Mouse (Mus musculus) adrenal gland, adult 8-10 months (tissue): ENCODE measurements around the gene Gabbr1. TPM values are rescaled to one million over a fixed set of nuclear protein-coding genes. Genes with fewer than 3 reads are reported as not detected.
"Not testable (repeated sequence)": the region's sequence is repeated elsewhere in the genome, so short reads cannot be mapped to it uniquely, and the experiment has no call there.

Experiments
- DNase-seq: peaks from one replicate; pipeline ENCODE4 v3.0.0; 2022
- total RNA-seq, 4 experiments: library from RNA; stranded (reverse); gene quantifications; 2 replicates each; pipeline ENCODE4 v1.2.4; 2022

Gene Gabbr1
- total RNA-seq, result 10 to 100 TPM; 25.3 to 63.8 (median 50.8) TPM

DNA sequence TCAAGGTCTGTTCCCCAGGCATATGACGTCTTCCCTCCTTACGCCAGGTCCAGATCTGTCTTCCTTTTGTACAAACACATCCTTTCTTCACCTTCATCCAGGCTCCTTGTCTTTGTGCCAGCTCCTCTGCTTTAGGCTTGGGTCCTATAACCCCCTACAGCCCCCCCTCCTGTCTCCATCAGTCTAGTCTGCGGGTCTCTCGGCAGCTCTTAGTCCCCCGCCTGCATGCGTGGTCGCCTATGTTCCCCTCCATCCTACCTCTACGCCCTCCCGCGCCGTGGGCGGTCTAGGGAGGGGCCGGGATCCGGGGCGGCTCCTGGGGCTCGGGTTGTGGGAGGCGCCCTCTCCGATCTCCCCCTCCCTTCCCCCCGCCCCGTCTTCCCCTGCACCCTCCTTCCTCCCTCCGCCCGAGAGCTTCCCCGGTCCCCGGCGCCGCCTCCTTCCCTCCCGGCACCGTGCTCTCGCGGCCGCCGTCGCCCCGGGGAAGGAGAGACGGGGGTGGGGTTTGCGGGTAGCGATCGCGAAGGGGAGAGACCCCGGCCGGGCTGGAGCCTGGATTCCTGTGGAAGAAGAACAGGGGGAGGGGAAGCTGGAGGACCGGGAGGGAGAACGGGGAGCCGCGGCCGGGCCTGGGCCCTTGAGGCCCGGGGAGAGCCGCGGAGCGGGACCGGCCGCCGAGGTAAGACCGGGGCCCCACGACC is at the start of gene Gabbr1:
Gene Gabbr1 (plus strand): TSS at position 356 of the 701 bp plus-strand sequence.
- DNase-seq, result peak; percentile 66

DNA sequence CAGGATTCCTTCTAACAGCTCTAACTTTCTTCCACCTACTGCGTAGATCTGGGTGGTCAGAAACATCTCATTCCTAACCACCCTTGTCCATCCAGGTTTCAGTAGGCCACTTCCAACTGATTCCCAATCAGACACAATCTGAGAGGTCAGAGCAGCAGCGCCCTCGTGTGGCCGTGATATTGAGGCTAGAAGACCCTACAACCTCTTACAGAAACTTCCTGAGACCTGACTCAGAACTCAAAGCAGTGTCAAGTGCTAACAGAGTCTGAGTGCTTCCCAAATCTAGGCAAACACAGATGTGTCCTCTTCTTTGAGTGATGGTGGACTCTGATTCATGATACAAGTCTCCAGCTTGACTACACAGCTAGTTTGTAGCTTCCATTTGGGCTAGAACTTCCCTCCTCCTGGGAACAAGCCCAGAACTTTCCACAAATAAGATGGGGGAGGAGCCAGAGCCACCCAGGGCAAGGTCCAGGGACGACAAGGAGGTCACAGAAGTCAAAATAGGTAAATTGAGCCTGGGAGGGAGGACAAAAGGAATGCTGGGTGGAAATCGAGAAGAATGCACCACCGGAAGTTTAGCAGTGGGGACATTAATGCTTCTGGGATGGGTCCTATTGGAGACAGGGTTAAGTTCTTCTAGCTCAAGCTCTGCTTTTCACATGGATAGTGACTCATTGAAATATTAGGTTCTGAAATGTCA is 48.6 kb upstream of the Gabbr1 start:
- peak; percentile 58 for DNase-seq

DNA sequence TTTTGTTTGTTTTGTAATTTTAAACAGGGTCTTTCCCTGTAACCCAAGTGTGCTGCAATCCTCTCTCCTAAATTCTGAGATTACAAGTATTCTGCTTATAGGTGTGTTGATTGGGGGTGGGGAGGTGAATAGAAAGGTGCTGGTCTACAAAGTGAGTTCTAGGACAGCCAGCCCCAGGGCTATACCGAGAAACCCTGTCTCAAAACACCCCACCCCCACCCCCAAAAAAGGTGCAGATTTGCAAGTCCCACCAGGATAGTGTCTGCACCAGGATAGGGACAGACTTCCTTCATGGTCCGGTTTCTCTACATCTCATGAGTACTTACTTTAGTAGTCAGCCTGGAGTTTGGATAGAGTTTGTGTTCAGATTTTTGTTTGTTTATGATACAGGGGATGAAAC is 47.3 kb upstream of the Gabbr1 start:
- DNase-seq, result no peak

DNA sequence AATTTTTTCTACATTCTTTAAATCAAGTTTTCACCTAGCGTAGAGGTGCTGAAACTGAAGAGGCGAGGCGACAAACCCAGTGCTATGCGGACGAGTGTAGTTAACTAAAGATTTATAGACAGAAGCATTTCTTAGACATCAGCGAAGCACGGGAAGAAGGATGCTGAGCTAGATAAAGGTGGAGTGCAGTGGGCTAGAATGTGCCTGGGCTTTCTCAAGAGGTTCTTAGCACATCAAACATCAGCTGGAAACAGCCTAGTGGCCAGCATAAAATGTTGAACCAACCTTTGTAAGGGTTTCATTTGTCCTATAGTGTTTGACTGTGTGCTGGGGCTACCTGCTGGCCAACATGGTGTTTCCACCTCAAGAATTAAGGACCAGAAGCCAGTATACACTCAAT is 44.9 kb upstream of the Gabbr1 start, which contains the start of gene Zfp57:
Gene Zfp57 (plus strand): TSS at position 301 of the 400 bp plus-strand sequence.
- DNase-seq, result no peak

DNA sequence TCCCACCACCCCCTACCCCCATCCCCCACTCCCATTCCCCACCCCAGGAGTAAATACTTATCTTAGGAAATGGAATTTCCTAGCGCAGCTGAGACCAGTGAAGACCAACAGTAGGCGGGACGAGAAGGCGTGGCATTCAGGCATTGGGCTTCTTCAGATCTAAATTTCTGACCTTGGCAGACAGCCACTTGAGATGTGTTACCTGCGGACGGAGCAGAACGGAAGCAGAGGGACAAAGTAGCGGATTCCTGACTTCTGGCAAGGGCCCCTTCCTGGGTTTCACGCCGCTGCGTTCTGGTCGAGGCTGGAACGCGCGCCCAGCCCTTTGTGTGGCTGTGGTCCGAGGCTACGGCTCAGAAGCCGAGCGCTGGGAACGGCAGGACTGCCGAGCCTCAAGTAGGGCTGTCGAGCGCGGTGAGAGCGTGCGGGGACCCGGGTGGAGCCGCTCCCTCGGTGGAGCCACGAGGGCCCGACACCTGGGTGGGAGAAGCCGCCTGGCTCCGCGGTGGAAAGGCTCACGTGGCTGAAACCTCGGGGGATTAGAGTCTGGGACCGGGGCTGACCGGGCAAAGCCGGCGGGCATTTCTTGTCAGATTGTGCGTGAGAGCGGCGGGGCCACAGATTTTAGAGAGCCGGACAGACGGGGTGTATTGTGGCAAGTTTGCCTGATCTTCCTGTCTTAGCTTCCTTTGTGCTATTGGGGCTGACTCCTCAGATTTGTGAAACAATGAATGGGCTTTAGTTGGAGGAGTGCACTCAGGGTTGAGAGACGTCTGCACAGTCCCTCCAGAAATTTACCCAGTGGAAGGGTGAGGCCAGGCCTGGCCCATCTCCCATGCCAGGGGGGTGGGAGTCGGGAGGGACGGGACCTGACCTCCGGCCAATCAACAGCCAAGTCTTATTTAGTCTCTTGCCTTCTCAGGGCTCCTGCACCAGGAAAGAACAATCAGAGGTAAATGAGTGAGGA is 43.1 kb upstream of the Gabbr1 start:
- peak; percentile 10 for DNase-seq

DNA sequence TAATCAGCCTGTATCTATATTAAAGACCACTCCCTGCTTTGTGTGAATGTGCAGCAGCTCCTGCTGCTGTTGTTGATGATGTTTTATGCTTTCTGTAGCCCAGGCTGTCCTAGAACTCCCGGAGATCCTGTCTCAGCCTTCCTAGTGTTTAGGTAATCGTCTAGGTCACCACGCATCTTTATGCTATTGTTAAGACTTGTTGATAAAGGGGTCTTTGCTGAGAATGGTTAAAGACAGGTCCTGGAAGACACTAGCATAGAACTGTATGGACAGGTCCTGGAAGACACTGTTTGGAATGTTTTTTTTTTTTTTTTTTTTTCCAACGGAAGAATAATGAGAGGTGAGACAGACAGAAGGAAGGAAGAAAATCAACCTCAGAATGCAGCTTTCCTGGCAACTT is 42.4 kb upstream of the Gabbr1 start:
- no peak for DNase-seq

DNA sequence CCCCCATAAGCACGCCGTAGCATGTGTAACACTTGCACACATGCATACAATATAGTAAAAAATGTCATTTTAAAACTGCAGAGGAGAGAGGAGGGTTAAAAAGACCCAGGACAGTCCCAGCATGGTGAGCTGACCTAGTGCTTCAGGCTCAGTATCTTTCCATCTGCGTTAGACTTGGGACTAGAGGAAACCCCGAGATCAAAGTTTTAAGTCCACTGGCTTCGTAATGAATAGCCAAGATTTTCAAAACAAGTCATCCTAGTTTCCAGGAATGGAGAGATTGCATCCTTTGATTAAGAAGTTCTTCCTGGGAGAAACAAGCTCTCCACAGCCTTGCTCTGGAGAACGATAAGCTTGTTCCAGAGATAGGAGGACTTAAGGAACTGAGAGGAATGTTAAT is 37.6 kb upstream of the Gabbr1 start:
- DNase-seq, result no peak

DNA sequence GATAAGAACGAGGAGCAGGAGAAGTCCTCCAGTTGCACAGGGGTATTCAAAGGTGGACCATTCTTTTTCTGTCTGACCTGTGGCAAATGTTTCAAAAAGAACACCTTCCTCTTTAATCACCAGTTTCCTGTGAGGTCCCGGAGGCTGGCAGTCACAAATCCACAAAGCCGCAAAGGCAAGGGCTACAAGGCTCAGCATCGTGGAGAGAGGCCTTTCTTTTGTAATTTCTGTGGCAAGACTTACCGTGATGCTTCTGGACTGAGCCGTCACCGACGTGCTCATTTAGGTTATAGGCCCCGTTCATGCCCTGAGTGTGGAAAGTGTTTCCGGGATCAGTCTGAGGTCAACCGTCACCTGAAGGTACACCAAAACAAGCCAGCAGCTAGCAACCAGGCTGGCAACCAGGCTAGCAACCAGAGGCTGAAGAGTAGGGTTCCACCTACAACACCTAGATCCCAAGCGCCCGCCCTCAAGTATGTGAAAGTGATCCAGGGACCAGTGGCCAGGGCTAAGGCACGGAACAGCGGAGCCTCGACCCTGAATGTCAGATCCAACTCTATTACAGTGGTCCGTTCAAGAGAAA is 36.2 kb upstream of the Gabbr1 start:
- no peak for DNase-seq

DNA sequence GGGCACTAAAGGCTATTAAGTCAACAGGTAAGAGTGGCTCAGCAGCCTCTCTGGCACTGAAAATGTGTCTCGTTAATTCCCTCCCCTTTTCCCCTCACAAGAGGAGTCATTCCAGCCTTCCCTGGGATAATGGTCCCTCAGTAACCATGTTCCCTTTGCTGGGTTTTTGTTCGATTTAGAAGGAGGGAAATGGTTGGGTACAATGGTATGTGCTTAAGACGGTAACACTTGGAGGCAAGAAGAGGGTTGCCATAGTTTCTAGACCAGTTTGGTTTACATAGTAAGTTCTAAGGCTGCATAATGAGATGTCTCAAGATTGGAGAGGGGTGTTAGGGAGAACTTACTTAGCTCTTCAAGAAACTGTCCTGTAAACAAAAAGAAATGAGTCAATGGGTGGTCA is 34.0 kb upstream of the Gabbr1 start:
- no peak for DNase-seq

DNA sequence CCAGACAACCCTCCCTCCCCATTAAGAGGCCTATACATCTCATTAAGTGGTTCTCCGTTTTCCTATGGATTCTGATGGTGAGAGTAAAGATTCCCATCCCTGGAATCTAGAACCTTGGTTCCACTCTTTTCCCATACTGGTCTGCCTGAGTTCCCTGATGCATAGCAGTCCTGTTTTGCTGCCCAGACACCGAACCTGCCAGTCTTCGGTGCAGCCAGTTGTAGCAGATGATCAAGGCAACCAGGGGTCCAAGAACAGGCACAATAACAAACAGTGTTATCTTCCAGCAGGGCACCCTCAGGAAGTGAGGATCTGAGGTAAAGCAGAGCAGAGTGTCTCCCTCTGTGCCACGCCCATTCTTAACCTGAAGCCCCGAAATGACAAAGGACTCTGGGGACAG is 33.6 kb upstream of the Gabbr1 start:
- no peak for DNase-seq

DNA sequence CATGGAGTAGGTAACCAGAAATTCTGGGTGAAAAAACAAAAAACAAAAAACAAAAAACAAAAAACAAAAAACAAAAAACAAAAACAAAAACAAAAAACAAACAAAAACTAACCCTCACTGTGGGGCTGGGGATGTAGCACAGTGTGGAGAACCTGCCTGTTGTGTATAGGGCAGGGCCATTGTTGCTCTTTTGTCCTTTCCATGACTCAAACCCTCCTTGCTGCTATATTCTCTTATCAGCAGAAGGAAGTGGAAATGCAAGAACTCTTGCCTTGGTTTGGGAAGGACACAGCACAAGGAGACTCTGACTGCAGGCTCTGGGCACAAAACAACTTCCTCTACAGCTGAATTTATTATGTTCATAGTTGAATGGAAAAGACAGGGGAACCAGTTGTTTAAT is 29.4 kb upstream of the Gabbr1 start:
- DNase-seq, result no peak

DNA sequence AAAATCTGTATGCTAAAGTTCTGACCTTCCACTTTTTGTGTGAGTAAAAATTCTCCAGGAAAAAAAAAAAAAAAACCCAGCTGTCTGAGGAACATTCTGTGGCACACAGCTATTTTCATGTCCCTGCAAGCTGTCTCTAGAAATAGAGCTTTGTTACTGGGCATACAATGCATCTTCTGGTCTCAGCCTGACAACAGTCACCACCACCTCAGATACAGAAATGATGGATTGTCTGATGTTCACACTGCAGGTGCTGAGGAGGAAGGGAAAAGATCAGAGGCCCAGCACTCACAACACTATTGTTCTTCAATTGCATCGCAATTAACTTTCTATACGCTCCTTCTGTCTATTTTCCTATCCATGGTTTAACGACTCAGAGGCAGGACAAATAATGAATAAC is 27.4 kb upstream of the Gabbr1 start:
- no peak for DNase-seq

DNA sequence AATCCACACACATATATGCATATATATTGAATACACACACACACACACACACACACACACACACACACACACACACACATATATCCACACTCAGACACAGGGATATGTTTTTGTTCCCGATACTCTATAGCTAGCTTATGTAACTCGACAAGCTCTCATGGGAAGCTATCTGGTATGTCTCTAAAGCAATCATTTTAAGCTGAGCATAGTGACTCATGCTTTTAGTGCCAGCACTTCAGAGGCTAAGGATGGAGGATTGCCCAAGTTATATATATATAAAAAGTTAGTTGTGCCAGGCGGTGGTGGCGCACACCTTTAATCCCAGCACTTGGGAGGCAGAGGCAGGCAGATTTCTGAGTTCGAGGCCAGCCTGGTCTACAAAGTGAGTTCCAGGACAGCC is 26.5 kb upstream of the Gabbr1 start:
- not testable (repeated sequence) for DNase-seq

DNA sequence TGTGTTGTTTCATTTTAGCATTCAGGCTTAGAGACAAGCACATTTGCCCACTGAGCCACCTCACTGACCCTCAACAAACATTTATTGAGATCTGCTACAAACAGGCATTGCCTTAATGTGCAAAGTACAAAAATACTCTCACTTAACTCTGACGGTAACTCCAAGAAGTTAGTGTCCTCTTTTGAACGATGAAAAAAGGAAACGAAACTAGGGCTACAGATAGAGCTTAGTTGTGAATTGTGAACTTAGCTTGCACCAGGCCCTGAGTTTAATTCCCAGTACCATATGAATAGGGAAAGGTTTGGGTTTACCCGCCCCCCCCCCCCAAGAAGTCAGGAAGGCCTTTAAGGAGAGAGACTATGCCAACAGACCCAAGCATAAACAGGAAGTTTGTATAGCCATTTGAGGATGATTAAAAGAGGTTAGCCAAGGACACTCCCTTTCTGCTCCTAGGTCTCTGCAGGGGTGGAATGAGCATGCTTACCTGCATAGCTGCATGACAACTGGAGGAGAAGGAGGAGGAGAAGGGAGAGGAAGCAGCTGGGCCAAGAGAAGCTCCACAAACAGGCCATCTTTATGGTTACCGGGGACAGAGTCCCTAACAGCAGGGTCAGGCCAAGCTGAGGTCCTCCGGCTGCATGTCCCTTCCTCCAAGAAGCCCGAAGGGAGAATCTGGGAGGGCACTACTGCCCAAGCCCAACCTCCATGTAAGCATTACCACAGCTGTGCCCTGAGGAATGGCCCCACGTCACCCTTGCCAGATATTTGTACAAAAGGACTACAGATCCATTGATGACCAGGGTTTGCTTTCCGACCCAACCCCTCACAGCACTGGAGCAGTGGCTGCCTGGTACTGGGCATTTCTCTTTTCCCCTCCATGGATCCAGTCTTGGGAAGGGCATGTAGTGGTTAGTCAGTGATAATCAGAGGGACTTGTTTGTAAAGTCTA is 22.9 kb upstream of the Gabbr1 start, which contains the start of gene Mog:
Gene Mog (minus strand): TSS at position 771 of the 949 bp plus-strand sequence.
- DNase-seq, result no peak

DNA sequence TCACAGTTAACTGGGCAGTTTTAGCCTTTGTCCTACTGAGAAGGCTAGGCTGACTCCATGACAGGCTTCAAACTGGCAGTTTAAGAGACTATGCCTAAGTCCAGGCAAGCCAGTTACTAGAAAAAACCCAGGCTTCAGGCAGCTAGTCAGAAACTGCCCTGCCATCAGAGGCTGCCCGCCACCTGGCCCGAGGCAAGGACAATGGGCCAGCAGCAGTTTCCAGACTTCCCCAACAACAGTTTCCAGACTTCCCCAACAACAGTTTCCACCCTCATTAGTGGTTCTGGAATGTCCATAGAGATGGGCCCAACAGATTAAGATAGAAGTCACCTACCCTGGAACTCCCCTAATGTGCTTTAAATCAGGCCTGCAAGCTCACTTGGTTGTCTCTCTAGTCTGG is 19.3 kb upstream of the Gabbr1 start:
- no peak for DNase-seq

DNA sequence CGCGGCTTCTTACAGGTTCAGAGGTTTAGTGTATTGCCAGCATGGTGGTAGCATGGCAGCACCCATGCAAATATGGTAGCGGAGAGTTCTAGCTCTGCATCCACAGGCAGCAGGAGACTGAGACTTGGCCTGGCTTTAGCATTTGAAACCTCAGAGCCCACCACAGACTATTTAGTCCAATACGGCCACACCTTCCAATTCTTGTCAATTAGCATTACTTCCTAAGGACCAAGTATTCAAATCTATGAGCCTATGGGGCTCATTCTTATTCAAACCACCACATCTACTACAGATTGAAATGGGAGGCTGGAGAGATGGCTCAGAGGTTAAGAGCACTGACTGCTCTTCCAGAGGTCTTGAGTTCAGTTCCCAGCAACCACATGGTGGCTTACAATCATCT is 18.3 kb upstream of the Gabbr1 start:
- no peak for DNase-seq

DNA sequence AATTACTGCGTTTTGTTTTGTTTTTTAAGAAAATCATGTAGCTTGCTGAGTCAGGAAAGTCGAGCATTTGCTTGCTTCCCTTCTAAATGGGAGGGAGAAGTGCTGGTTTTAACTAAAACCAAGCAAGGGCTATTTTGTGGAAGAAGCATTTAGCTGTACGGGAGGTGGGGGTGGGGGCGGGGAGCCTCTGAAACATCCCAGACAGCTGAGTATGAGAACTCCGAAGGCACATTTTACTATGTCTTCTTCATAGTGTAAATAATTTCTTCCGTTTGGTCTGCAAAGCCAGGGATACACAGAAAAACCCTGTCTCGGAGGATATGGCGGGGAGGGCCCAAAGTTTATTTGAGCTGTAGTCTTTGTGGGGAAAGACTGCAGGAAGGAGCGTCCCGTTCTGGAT is 17.6 kb upstream of the Gabbr1 start:
- DNase-seq, result no peak

DNA sequence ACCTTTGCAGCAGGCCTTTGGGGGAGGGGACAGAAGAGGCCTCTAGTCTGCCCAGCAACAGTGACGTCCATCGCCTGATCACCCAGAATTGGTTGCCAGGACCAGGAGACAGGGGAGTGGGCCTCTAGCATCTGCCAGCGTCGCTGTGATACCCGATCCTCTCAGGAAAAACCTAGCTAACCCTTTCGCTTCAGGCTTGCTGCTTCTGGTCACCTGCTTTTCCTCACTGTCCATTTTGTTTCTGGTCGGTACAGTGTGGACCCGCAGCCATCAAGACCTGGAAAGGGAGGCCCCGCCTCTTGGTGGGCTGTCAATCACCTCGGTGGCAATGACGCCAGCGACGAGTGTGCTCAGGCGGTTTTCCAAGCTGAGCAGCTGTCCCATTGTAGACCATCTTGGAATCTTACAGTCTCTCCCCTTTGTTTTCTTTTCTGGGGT is 17.1 kb upstream of the Gabbr1 start:
- peak; percentile 79 for DNase-seq

DNA sequence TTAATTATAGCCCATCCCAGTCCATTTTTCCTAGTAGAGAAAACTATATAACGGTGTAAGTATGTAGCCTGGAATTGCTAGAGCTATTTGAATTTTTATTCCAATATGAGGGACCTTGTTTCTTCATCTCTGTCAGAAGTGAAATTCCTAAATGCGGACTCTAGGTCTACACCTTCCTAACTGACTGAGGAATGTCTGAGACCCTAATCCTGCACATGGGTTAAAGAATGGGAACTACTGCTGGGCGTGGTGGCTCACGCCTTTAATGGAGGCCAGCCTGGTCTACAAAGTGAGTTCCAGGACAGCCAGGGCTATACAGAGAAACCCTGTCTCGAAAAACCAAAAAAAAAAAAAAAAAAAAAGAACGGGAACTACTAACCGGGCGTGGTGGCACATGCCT is 16.6 kb upstream of the Gabbr1 start:
- no peak for DNase-seq

DNA sequence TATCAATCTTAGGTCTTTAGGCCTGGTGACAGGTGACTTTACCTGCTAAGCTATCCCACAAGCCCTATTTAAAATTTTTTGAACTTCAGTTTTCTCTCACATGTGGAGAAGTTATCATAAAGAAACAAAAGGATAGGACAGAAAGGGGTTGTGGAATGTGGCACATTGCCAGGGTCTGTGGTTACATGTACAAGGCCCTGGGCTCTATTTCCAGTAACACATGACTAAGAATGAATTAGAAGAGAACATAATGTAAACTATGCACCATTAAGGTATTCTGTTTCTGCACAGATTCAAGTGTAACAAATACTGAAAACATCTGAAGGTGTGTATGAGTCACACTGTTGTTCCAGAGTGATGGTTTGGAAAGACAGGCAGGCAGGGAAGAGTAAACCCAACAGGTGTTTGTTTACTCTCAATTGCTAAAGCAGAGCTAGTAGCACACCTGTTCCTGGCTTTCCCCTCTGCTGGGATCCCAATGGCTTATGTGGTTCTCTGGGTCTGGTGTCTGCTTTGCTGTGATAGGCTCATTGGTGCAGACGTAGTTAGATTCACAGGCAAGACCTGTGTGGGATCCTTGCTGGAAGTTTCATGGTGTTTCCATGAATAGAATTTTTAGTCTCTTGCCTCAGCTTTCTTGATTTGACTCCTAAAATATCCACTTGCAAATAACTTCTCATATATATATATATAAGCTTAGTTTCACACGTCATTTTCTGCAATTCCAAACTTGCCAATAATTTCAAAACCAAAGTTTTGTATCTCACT is 6.5 kb upstream of the Gabbr1 start:
- no peak for DNase-seq
